Mouse (Mus musculus): ENCODE results near the gene 2510009E07Rik. TPM values are rescaled to one million over a fixed set of nuclear protein-coding genes. Genes with fewer than 3 reads are reported as not detected.
"Not testable (repeated sequence)": the region's sequence is repeated elsewhere in the genome, so short reads cannot be mapped to it uniquely, and the experiment has no call there.

Gene 2510009E07Rik
- polyA plus RNA-seq, 1 experiment from 2014 or later = 14.6 TPM

DNA sequence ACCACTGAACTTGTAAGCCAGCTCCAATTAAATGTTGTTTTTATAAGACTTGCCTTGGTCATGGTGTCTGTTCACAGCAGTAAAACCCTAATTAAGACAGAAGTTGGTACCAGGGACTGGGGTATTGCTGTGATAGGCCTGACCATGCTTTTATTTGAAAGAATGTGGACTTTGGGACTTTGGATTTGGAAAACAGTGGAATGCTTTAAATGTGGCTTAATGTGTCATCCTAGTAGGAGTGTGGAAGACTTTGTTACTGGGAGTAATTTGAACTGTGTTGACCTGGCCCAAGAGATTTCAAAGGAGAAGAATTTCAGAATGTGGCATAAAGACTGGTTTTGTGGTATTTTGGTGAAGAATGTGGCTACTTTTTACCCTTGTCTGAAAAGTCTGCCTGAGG lies 21.4 kb downstream of the 2510009E07Rik start:
- H3K27me3 ChIP-seq; H3K9me3 ChIP-seq (replicated peaks); H3K9ac ChIP-seq; H3K4me1 ChIP-seq; H3K4me2 ChIP-seq; ATAC-seq (replicated peaks; ENCODE audit: low FRiP score); H3K4me3 ChIP-seq (replicated peaks); H3K27ac ChIP-seq: not testable (repeated sequence)
- H3K36me3 ChIP-seq = peaks cover 11% of the 10 kb centered on the region; the same call in 1 of the 2 replicates

DNA sequence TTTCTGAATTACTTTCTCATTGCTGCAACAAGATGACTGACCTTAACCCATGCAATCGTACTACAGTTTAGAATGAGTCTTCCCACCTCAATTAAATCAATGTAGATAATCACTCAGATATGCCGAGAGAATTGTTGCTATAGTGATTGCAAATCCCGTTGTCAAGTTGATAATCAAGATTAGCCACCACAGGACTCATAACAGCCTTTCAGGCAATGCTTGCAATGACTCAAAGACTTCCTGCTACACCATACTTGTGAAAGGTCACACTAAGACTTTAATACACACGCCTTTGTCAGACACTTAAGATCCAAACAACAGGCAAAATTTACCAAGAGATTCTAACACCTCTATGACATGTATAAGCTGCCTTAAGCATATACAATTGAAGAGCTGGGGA lies 22.6 kb downstream of the 2510009E07Rik start:
- 85% methylated on average over 4 of the region's 4 CpGs for WGBS
- no peak overlapping the region for H3K4me3 ChIP-seq (replicated peaks)
- H3K27me3 ChIP-seq = no peaks in the 10 kb centered on the region
- no peak overlapping the region for H3K27ac ChIP-seq
- H3K9ac ChIP-seq = no peak overlapping the region
- no peak for ATAC-seq (replicated peaks; ENCODE audit: low FRiP score)
- H3K36me3 ChIP-seq = 0 out of 2 replicates have a peak, but pooled peaks cover 5% of the 10 kb centered on the region
- no peaks in the 10 kb centered on the region for H3K9me3 ChIP-seq (replicated peaks)
- no peak overlapping the region for H3K4me2 ChIP-seq
- H3K4me1 ChIP-seq = no peaks in the 10 kb centered on the region

DNA sequence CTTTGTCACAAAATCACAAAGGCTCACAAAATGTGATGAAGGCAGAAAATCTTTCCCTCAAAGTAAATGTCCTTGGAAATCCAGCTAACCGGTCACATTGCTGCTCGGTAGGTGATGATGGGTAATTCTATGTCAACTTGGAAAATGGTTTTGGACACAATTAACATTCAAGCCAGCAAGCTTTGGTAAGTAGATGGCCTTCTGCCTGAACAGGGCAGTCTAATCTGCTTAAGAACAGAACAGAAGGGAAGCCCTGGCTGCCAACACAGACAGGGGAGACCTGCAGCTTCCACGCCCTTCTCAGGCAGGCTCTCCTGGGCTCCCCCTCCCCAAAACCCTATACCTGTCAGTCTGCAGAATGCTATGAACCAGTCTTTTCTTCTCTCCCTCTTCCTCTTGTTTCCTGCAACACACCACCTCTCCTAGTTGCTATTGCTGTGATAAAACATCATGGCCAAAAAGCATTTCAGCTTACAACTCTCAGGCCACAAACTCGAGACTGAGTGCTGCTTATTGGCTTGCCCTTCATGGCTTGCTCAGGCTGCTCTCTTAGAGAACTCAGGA lies 29.0 kb downstream of the 2510009E07Rik start:
- no peaks in the 10 kb centered on the region for H3K36me3 ChIP-seq
- WGBS = 36% methylated on average over 4 of the region's 4 CpGs
- ATAC-seq (replicated peaks; ENCODE audit: low FRiP score) = no peak
- peaks cover 5% of the 10 kb centered on the region; the same call in 1 of the 2 replicates for H3K4me1 ChIP-seq
- peaks cover 6% of the 10 kb centered on the region; the same call in 1 of the 2 replicates for H3K27me3 ChIP-seq
- no peaks in the 10 kb centered on the region for H3K9me3 ChIP-seq (replicated peaks)
- H3K27ac ChIP-seq = no peak overlapping the region
- H3K4me2 ChIP-seq = no peak overlapping the region
- no peak overlapping the region for H3K9ac ChIP-seq
- no peak overlapping the region for H3K4me3 ChIP-seq (replicated peaks)

DNA sequence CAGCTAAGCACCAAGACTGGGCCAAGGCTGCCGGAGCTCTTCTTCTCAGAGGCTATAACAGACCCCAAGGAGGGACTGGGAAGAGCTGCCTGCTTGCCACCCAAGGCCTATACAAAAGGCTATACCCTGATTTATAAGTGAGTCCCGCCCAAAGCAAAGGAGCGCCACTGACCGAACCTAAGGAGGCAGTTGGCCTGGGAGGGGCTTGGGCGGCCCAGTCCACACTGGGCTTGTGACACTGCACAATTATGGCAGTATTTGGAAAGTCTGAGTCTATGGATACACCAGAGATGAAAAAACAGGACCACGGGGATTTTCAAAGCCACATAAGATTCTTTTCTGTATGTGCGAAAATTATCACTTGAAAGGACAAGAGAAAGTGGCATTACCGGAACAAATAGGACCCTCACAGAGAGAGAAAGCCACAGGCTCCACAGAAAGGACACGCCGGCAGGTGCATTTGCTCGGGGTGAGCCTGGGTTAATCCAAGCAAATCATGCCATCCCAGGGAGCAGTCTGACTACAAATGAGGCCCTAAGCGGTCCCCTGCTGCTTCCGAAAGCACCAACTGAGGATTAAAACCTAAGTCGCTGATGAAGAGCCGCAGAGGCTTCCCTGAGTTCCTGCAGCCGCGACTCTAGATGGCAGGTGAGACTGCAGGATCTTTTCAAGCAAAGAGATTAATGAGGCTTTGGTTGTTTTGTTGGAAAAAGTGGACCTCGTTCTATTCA lies 29.7 kb downstream of the 2510009E07Rik start:
- Histone ChIP-seq H3K9me3 (replicated peaks) (no peaks in the 10 kb centered on the region), H3K9ac (no peak overlapping the region), H3K27me3 (peaks cover 6% of the 10 kb centered on the region; the same call in 1 of the 2 replicates), H3K4me3 (replicated peaks) (no peak overlapping the region), H3K4me2 (no peak overlapping the region), H3K36me3 (no peaks in the 10 kb centered on the region), H3K27ac (no peak overlapping the region), H3K4me1 (peaks cover 12% of the 10 kb centered on the region)
- 27% methylated on average over 18 of the region's 18 CpGs for WGBS
- ATAC-seq (replicated peaks; ENCODE audit: low FRiP score) = no peak

DNA sequence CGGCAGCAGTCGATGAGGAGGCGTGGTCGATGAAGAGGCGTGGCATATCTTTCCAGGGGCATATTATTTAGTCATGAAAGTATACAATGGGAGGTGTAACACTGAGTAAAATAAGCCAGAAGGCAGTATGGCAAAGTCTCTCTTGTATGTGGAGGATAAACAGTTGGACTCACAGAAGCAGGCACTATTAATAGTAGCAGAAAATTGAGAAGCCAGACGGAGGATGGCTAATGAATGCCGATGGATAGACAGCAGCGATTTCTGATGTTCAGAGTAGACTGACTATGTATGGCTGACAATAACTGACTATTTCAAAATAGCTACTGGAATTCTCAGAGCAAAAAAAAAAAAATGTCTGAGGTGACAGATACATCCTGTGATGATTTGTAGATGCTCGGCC lies 38.5 kb downstream of the 2510009E07Rik start:
- Histone ChIP-seq H3K4me2 (no peak overlapping the region), H3K27me3 (no peaks in the 10 kb centered on the region), H3K4me1 (peaks cover 19% of the 10 kb centered on the region), H3K4me3 (replicated peaks) (no peak overlapping the region), H3K9ac (no peak overlapping the region), H3K36me3 (peaks cover 17% of the 10 kb centered on the region), H3K9me3 (replicated peaks) (no peaks in the 10 kb centered on the region), H3K27ac (0 out of 2 replicates have a peak overlapping the region, but pooled peaks have one; percentile 6)
- 91% methylated on average over 9 of the region's 9 CpGs for WGBS
- ATAC-seq (replicated peaks; ENCODE audit: low FRiP score) = no peak

DNA sequence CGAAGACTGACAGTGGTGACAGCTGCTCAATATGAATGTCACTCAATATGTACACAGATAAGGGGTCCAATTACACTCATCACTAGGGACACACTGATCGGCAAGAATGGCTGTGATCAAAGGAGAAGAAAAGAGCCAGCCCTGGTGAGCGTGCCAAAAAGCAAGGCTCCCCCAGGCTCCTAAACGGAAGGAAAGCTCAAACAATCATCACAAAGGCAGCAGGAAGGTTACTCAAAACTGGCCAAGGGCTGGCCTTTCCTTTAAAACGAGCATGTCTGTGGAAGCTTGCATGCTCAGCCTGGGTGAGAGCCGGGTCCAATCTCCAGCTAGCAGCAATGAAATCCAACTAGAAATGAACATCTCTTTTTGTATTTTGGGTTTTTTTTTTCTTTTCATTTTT lies 39.2 kb downstream of the 2510009E07Rik start:
- Histone ChIP-seq H3K27ac (0 out of 2 replicates have a peak overlapping the region, but pooled peaks have one; percentile 6), H3K9me3 (replicated peaks) (no peaks in the 10 kb centered on the region), H3K4me1 (peaks cover 12% of the 10 kb centered on the region), H3K36me3 (peaks cover 17% of the 10 kb centered on the region), H3K4me2 (no peak overlapping the region), H3K4me3 (replicated peaks) (no peak overlapping the region), H3K27me3 (no peaks in the 10 kb centered on the region), H3K9ac (no peak overlapping the region)
- no peak for ATAC-seq (replicated peaks; ENCODE audit: low FRiP score)
- WGBS = 51% methylated on average over 6 of the region's 6 CpGs

DNA sequence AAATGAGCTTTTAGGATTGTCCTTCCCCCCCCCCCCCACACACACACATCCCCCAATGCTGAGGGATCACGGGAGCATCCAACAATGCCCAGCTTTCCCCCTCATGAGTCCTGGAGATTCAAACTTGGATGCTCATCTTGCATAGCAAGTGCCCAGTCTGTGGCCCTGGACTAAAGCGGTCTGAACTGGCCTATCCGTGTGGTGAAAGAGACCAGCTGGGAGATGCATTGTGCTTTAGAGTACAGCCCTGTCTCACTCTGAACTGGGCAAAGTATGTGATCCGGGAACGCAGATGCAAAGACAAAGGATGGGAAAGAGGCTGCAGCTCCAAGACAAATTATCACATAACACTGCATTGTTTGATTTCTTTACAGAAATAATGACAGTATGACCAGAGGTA lies 40.1 kb downstream of the 2510009E07Rik start:
- Histone ChIP-seq H3K4me2 (no peak overlapping the region), H3K36me3 (peaks cover 16% of the 10 kb centered on the region), H3K4me1 (0 out of 2 replicates have a peak, but pooled peaks cover 7% of the 10 kb centered on the region), H3K4me3 (replicated peaks) (no peak overlapping the region), H3K27me3 (no peaks in the 10 kb centered on the region), H3K9ac (no peak overlapping the region), H3K9me3 (replicated peaks) (no peaks in the 10 kb centered on the region), H3K27ac (no peak overlapping the region)
- 86% methylated on average over 5 of the region's 5 CpGs for WGBS
- ATAC-seq (replicated peaks; ENCODE audit: low FRiP score) = no peak

DNA sequence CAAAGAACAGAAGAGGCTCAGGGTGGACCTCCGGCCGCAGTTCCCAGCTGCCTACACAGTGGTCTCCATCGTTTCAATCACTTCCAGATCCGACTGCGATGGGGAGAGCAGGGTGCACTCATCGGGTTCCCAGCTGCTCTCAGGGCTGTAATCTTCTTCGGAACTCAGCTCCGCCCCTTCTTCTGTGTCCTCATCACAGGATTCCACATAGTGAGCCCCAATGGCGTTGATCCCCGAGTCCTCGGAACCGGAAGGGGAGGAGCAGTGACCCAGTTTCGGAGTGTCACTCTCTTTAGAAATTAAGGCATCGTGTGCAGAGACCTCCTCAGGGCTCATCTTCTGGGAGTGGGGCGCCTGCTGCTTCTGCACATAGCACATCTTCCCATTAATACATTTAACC lies 41.3 kb downstream of the 2510009E07Rik start:
- Histone ChIP-seq H3K4me1 (0 out of 2 replicates have a peak, but pooled peaks cover 7% of the 10 kb centered on the region), H3K27ac (no peak overlapping the region), H3K4me2 (0 out of 2 replicates have a peak overlapping the region, but pooled peaks have one; percentile 4), H3K4me3 (replicated peaks) (no peak overlapping the region), H3K9ac (no peak overlapping the region), H3K9me3 (replicated peaks) (no peaks in the 10 kb centered on the region), H3K27me3 (no peaks in the 10 kb centered on the region), H3K36me3 (peaks cover 15% of the 10 kb centered on the region)
- ATAC-seq (replicated peaks; ENCODE audit: low FRiP score) = 0 out of 2 replicates have a peak, but pooled peaks have one; percentile 36
- WGBS = 75% methylated on average over 15 of the region's 15 CpGs

DNA sequence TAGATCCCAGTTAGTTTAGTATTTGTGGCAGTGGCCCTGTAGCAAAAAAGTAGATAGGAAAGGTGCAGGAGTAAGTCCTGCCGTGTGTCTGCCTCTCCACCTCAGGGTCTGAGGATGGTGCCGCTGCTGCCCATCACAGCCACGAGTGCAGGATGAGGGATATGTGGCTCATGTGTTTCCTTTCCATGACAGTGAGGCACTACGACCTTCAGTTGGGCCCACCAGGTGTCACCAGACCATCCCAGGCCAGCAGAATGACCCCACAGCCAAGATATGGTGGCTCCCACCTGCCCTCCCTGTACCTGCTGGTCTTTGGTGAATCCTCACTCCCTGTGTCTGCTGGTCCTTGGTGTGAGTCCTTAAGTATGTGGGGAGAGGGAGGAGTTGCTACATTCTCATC lies 43.3 kb downstream of the 2510009E07Rik start:
- H3K9ac ChIP-seq = no peak overlapping the region
- ATAC-seq (replicated peaks; ENCODE audit: low FRiP score) = no peak
- H3K36me3 ChIP-seq = peaks cover 15% of the 10 kb centered on the region; the same call in 1 of the 2 replicates
- H3K9me3 ChIP-seq (replicated peaks) = no peaks in the 10 kb centered on the region
- no peak overlapping the region for H3K27ac ChIP-seq
- H3K27me3 ChIP-seq = no peaks in the 10 kb centered on the region
- no peak overlapping the region for H3K4me2 ChIP-seq
- 0 out of 2 replicates have a peak, but pooled peaks cover 7% of the 10 kb centered on the region for H3K4me1 ChIP-seq
- WGBS = 92% methylated on average over 4 of the region's 4 CpGs
- no peak overlapping the region for H3K4me3 ChIP-seq (replicated peaks)

DNA sequence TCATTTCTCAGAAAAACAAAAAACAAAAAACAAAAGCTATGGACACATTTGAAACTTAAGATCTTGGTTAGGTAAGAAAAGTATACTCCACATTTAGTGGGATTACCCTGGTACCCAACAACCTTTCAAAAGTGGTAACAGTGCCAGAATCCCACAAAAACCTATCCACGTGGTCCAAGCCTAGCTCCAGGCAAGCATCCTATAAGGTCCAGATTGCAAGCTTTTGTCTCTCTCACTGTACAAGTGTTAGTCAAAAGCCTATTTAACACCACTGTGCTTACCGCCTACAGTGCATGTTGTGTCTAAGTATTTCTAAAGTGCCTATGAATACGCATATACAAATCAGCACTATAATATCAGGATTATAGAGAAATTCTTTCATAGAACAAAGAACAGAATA lies 44.2 kb downstream of the 2510009E07Rik start:
- H3K9ac ChIP-seq = no peak overlapping the region
- ATAC-seq (replicated peaks; ENCODE audit: low FRiP score) = no peak
- H3K27me3 ChIP-seq = no peaks in the 10 kb centered on the region
- H3K4me2 ChIP-seq = no peak overlapping the region
- no peak overlapping the region for H3K27ac ChIP-seq
- peaks cover 15% of the 10 kb centered on the region; the same call in 1 of the 2 replicates for H3K36me3 ChIP-seq
- peaks cover 6% of the 10 kb centered on the region; the same call in 1 of the 2 replicates for H3K4me1 ChIP-seq
- H3K9me3 ChIP-seq (replicated peaks) = no peaks in the 10 kb centered on the region
- 89% methylated on average over 3 of the region's 3 CpGs for WGBS
- no peak overlapping the region for H3K4me3 ChIP-seq (replicated peaks)

DNA sequence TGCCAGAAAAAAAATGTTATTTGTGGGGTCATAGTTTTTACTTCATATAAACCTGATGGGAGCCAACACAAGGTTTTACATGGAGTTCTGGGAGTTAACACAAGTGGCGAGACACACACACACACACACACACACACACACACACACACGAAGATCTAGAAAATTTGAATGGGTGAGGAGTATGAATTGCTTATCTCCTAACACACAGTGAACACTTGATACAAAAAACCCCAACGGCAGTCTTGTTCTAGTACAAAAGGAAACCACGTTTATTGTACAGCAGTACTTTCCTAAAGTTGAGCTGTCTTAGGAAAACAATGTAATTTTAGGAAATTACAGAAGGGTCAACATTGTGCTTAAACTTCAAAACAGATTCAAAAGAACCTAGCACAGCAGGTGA lies 45.7 kb downstream of the 2510009E07Rik start:
- H3K9me3 ChIP-seq (replicated peaks) = no peaks in the 10 kb centered on the region
- H3K4me1 ChIP-seq = peaks cover 14% of the 10 kb centered on the region
- no peak overlapping the region for H3K4me2 ChIP-seq
- no peak overlapping the region for H3K4me3 ChIP-seq (replicated peaks)
- peaks cover 15% of the 10 kb centered on the region; the same call in 1 of the 2 replicates for H3K36me3 ChIP-seq
- no peaks in the 10 kb centered on the region for H3K27me3 ChIP-seq
- H3K9ac ChIP-seq = no peak overlapping the region
- no peak for ATAC-seq (replicated peaks; ENCODE audit: low FRiP score)
- no peak overlapping the region for H3K27ac ChIP-seq
- WGBS = 87% methylated on average over 4 of the region's 4 CpGs

DNA sequence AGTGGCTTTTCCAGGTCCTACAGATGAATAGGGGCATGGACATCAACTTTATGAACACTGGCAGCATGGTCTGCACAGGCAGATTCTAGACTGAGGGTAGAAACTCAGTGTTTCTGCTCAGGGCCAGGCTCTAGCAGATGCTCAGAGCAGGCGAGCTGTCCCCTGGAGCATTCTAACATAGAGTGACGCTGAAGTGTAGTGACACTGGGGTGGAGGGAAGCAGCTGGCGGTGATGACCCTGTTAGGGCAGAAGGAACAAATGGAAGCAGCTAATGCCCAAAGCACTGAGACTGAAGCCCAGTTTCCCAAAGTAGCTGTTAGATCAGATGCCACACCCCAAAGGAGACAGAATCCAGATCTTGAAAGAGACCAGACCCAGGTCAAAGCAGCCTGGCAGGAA lies 48.0 kb downstream of the 2510009E07Rik start:
- no peaks in the 10 kb centered on the region for H3K27me3 ChIP-seq
- H3K27ac ChIP-seq = no peak overlapping the region
- no peak for ATAC-seq (replicated peaks; ENCODE audit: low FRiP score)
- 0 out of 2 replicates have a peak, but pooled peaks cover 3% of the 10 kb centered on the region for H3K36me3 ChIP-seq
- H3K4me3 ChIP-seq (replicated peaks) = no peak overlapping the region
- no peak overlapping the region for H3K4me2 ChIP-seq
- no peak overlapping the region for H3K9ac ChIP-seq
- H3K9me3 ChIP-seq (replicated peaks) = no peaks in the 10 kb centered on the region
- peaks cover 33% of the 10 kb centered on the region for H3K4me1 ChIP-seq
- WGBS = 77% methylated on average over 3 of the region's 3 CpGs
